Mouse (Mus musculus) hindbrain, embryonic 11.5 days (tissue): ENCODE results near the gene Afm. TPM values are rescaled to one million over a fixed set of nuclear protein-coding genes. Genes with fewer than 3 reads are reported as not detected.

ENCODE experiments used
- ATAC-seq: fragments of 200-750 bp; cut with Nextera tagmentation; 2 replicates; pipeline ENCODE4 v1.8.0; 2017; ENCODE audit warnings: mild to moderate bottlenecking, moderate TSS enrichment, moderate library complexity; ENCODE audit not compliant: low FRiP score
- DNase-seq: peaks from one replicate; pipeline ENCODE4 v3.0.0-alpha.2; 2015; ENCODE audit warnings: low spot score
- H3K27ac ChIP-seq: fragments of 300-500 bp; sonication (generic); 2 replicates; pipeline ENCODE4 v1.5.1; 2014; ENCODE audit warnings: mild to moderate bottlenecking, low read depth, low read length
- H3K27me3 ChIP-seq: fragments of 300-500 bp; sonication (generic); 2 replicates; pipeline ENCODE4 v1.6.1; 2014; ENCODE audit warnings: mild to moderate bottlenecking, low read length, moderate library complexity, mixed read lengths; ENCODE audit not compliant: control insufficient read depth, insufficient read depth
- H3K36me3 ChIP-seq: fragments of 300-500 bp; sonication (generic); 2 replicates; pipeline ENCODE4 v1.6.1; 2014; ENCODE audit warnings: mild to moderate bottlenecking, low read length, moderate library complexity, mixed read lengths; ENCODE audit not compliant: control insufficient read depth, insufficient read depth
- H3K4me1 ChIP-seq: fragments of 300-500 bp; sonication (generic); replicated peaks from 2 replicates; pipeline ENCODE4 v1.6.1; 2014; ENCODE audit warnings: low read length, mixed read lengths; ENCODE audit not compliant: control insufficient read depth, insufficient read depth
- H3K4me2 ChIP-seq: fragments of 300-500 bp; sonication (generic); replicated peaks from 2 replicates; pipeline ENCODE4 v1.6.1; 2014; ENCODE audit warnings: mild to moderate bottlenecking, low read depth, low read length
- H3K4me3 ChIP-seq: fragments of 300-500 bp; sonication (generic); 2 replicates; pipeline ENCODE4 v1.5.1; 2014; ENCODE audit warnings: low read depth, low read length
- H3K9ac ChIP-seq: fragments of 300-500 bp; sonication (generic); 2 replicates; pipeline ENCODE4 v1.6.1; 2014; ENCODE audit warnings: low read depth, low read length
- H3K9me3 ChIP-seq: fragments of 300-500 bp; sonication (generic); 2 replicates; pipeline ENCODE4 v1.6.1; 2016; ENCODE audit warnings: low read length; ENCODE audit not compliant: control insufficient read depth
- WGBS: fragments of 180-500 bp; shearing (Covaris S2); extraction: QIAGEN DNeasy Blood & Tissue Kit; methylation state at CpG from one replicate; pipeline ENCODE4 v1.1.7; 2014; 5-methylcytosine and 5-hydroxymethylcytosine counted together
- polyA plus RNA-seq: library from polyadenylated mRNA; unstranded; fragments of >200 nt; fragmentation: Nextera tagmentation; extraction: Ambion mirVana; gene quantifications from 2 replicates; pipeline ENCODE4 v1.2.1, GENCODE M21; 2014

Afm gene
- polyA plus RNA-seq, 1 experiment from 2014 or later: not detected

DNA sequence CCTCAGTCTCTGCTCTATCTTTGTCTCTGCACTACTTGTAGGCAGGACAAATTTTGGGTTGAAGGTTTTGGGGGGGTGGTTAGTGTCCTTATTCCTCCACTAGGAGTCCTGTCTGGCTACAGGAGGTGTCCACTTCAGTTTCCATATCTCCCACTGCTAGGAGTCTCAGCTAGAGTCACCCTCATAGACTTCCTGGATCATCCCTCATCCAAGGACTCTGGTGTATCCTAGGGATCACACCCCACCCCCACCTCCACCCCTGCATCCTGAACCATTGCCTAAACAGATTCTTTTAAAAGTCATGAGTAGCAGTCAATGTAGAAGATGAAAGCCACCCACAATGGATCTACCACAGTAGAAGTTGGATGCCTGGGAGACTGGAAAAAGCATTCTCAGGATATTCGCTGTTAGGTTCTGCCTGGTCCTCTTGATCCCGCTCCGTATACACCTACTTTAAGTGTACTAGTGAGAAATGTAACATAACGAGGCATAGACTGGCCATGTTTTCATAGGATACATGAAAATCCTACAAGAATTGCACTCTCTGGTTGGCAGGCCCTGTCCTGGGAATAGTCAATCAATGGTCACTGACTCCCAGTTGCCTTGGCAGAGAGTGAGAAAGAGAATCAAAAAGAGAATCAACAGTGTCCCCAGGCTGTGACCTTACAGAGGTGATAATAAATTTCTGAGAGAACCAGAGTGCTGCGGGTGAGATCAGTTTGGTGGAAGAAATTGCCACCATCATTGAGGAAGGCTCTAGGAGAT lies 8.7 kb upstream of the Afm start:
- WGBS: 95% methylated on average over 5 of the region's 5 CpGs
- Histone ChIP-seq H3K36me3 (no peaks in the 10 kb centered on the region), H3K27ac (no peak overlapping the region), H3K4me3 (no peak overlapping the region), H3K9me3 (no peaks in the 10 kb centered on the region), H3K4me2 (no peak overlapping the region), H3K4me1 (no peaks in the 10 kb centered on the region), H3K9ac (no peak overlapping the region), H3K27me3 (no peaks in the 10 kb centered on the region)
- no peak for DNase-seq
- ATAC-seq: no peak

DNA sequence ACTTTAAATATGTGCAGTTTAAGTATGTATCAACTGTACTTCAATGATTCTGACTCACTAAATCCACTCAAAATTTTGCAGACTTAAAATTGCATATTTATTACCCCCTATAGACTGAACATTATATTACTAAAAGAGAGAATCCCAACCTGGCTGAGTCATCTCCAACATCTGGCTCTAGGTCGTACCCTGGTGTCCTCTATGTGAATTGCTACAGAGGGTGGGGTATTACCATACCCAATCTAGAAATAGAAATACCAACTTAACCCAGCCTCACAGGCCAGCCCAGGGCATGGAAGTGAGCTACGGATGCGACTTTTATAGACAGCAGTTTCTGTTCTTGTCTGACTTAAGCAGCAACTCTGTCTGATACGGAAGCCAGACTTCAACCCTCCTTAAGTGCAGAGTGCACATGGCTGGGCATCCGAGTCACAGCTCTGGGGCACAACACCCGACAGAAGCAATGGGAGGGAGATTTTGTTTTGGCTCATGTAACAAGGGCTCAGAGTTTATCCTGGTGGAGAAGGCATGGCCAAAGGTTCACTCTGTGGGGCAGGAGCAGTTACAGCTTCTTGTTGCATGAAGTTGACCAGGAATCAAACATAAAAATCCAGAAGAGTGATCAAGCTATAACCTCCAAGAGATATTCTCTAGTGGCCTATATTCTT lies 6.3 kb upstream of the Afm start:
- ATAC-seq: no peak
- 88% methylated on average over 6 of the region's 6 CpGs for WGBS

DNA sequence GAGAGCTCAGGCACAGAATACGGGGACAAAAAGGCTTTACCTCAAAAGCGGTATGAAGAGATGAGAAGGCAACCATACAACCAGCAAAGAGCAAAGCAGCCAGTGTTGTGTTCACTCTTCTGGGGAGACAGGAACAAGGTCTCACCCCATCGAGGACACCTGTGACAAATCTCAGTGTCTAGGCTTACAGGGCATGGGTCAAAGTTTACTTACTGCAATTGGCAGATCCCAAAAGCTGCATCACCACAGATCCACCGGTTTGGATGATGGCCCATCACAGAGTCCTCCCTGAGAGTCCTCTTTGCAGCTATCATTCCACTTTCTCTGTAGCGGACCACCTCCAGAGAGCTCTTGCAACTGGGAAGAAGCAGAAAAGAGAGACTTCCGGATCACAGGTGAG lies 3.2 kb upstream of the Afm start:
- Histone ChIP-seq H3K9me3 (no peaks in the 10 kb centered on the region), H3K36me3 (no peaks in the 10 kb centered on the region), H3K27me3 (no peaks in the 10 kb centered on the region), H3K4me2 (no peak overlapping the region), H3K27ac (no peak overlapping the region), H3K4me3 (no peak overlapping the region), H3K9ac (no peak overlapping the region), H3K4me1 (no peaks in the 10 kb centered on the region)
- ATAC-seq (no peak), DNase-seq (no peak)
- WGBS: 88% methylated on average over 6 of the region's 6 CpGs

More for the DNA sequence above, 6.3 kb upstream of the Afm start:
- Histone ChIP-seq H3K9me3 (no peaks in the 10 kb centered on the region), H3K4me2 (no peak overlapping the region), H3K36me3 (no peaks in the 10 kb centered on the region), H3K9ac (no peak overlapping the region), H3K27me3 (no peaks in the 10 kb centered on the region), H3K27ac (no peak overlapping the region), H3K4me3 (no peak overlapping the region), H3K4me1 (no peaks in the 10 kb centered on the region)
- no peak for DNase-seq

DNA sequence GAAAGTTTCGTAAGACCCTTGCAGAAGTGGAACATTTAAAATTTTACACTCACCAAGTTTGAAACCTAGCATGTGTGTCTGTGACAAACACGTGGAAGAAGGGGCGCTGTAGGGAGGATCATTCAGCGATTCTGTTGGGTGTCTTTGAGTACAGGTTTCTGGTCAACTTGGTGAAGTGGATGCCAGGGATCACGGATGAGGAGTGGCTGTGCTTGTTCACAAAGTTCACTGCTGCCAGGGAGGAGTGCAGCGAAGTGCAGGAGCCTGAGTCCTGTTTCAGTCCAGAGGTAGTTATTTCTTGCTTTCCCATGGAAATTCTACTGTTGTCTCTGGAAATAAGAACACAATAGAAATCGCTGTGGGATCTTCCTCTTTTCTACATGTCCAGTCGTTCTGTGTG lies 32.5 kb downstream of the Afm start:
- no peak for ATAC-seq
- DNase-seq: no peak
- H3K9ac ChIP-seq: no peak overlapping the region
- H3K4me3 ChIP-seq: no peak overlapping the region
- no peak overlapping the region for H3K27ac ChIP-seq
- 86% methylated on average over 8 of the region's 8 CpGs for WGBS
- no peak overlapping the region for H3K4me2 ChIP-seq
- H3K27me3 ChIP-seq: no peaks in the 10 kb centered on the region
- H3K9me3 ChIP-seq: no peaks in the 10 kb centered on the region
- H3K4me1 ChIP-seq: no peaks in the 10 kb centered on the region
- no peaks in the 10 kb centered on the region for H3K36me3 ChIP-seq

DNA sequence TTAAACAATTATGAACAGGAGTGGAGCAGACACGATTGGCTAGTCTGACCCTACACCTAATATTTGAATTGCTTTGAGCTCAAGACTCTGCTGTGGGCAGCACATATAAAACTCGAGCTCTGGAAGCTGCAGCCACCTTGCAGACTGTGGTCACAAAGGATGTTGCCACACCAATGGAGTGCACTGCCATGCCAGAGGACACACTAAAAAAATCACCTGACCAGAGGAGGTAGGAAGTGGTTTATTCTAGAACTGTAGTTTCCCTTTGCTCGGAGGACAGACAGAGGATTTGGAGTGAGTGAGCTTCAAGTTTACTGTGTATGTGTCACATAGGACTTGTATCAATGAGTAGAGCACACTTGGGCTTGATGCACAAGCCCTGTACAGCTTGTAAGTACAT lies 37.3 kb downstream of the Afm start:
- WGBS: 86% methylated on average over 3 of the region's 3 CpGs
- no peak for ATAC-seq
- no peak overlapping the region for H3K27ac ChIP-seq
- H3K9me3 ChIP-seq: no peaks in the 10 kb centered on the region
- no peak overlapping the region for H3K4me2 ChIP-seq
- H3K36me3 ChIP-seq: no peaks in the 10 kb centered on the region
- no peaks in the 10 kb centered on the region for H3K4me1 ChIP-seq
- no peaks in the 10 kb centered on the region for H3K27me3 ChIP-seq
- no peak overlapping the region for H3K9ac ChIP-seq
- no peak overlapping the region for H3K4me3 ChIP-seq
- DNase-seq: no peak

DNA sequence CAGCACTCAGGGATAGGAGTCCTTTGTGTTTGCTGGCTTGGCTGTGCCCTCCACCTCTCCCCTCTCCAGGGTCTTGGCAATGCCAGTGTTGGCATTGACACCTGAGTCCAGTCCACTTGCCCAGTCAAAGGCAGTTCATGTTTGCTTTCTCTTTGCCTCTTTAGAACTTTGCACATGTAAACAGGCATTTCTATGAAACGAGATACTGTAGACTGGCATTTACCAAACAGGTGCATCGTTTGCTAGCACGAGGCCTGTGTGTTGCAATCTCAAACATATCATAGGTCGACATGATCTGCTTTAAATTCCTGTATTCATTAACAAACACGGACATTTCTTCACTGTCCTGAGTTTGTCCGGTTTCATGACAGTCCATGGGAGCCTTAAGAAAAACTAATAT lies 42.0 kb downstream of the Afm start, which contains the start of gene 5830473C10Rik:
TSS of gene 5830473C10Rik (plus strand) at position 365 of the 400 bp plus-strand sequence.
- H3K27ac ChIP-seq: no peak within 1 kb of the TSS
- DNase-seq (no peak), ATAC-seq (no peak)
- H3K9me3 ChIP-seq: no peaks in the 10 kb centered on the region
- no peak within 1 kb of the TSS for H3K9ac ChIP-seq
- no peaks in the 10 kb centered on the region for H3K27me3 ChIP-seq
- 89% methylated on average over 6 of the region's 6 CpGs for WGBS
- no peaks in the 10 kb centered on the region for H3K36me3 ChIP-seq
- H3K4me1 ChIP-seq: no peaks in the 10 kb centered on the region
- no peak within 1 kb of the TSS for H3K4me3 ChIP-seq
- H3K4me2 ChIP-seq: no peak within 1 kb of the TSS

DNA sequence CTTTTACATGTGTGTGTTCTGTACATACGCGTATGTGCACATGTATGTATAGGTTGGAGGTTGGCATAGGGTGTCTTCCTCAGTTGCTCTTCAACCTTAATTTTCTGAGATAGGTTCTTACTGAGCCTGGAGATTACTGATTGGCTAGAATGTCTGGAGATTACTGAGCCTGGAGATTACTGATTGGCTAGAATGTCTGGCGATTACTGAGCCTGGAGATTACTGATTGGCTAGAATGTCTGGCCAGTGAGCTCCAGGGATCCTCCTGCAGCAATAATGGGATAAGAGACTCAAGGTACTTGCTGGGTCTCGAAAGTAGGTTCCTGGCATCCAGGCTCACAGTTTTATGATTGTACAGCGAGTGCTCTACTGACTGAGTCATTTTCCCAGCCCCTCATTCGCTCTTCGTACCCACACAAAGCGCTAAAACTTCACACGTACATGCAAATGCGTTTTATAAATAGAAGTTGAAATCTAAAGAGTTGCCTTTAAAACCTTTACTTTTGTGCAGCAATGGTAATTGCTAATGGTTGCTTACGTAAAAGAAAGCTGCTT lies 43.1 kb downstream of the Afm start:
- Histone ChIP-seq H3K4me2 (no peak overlapping the region), H3K27me3 (no peaks in the 10 kb centered on the region), H3K27ac (no peak overlapping the region), H3K4me1 (no peaks in the 10 kb centered on the region), H3K36me3 (no peaks in the 10 kb centered on the region), H3K4me3 (no peak overlapping the region), H3K9me3 (no peaks in the 10 kb centered on the region), H3K9ac (no peak overlapping the region)
- whole genome bisulfite sequencing: 95% methylated on average over 11 of the region's 11 CpGs
- DNase-seq: no peak
- ATAC-seq: no peak

DNA sequence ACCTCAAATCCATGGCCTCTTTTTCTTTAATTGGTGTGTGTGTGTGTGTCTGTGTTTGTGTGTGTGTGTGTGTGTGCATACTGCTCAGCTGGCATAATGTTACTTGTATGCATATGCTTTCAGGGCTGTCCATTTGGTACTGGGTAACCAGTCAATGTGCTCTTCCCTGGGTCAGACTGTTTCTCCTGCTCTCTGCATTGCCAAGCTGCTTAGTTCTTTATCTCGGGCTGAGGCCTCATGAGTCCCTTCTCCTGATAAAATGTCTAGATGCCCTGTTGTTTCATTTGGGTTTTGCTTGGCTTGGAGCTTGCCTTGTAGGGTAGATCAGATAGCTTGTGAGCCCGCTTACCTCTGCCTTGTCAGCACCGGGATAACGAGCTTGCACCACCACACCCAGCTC lies 44.1 kb downstream of the Afm start:
- Histone ChIP-seq H3K9ac (no peak overlapping the region), H3K27me3 (no peaks in the 10 kb centered on the region), H3K27ac (no peak overlapping the region), H3K4me2 (no peak overlapping the region), H3K36me3 (no peaks in the 10 kb centered on the region), H3K4me3 (no peak overlapping the region), H3K9me3 (no peaks in the 10 kb centered on the region), H3K4me1 (no peaks in the 10 kb centered on the region)
- DNase-seq: no peak
- no peak for ATAC-seq
- WGBS: 90% methylated on average over 4 of the region's 4 CpGs

DNA sequence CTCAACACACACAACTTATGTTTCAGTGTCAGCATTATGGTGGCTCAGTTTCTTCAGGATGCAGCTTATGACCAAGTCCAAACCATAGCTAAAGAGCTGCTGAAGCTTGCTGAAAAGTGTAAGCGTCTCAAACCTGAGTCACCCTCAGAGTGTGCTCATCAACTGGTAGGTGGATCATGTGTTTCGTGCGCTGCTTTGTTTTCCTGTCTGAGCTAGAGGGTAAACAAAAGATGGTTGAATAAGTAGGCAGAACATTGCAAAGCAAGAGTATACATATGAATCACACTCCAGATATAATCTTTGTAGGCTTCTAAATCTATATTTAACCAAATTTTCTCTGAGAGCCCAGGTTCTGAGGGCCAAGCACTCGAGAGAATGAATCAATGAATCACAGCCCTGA lies 45.4 kb downstream of the Afm start:
- Histone ChIP-seq H3K9ac (no peak overlapping the region), H3K27ac (no peak overlapping the region), H3K4me3 (no peak overlapping the region), H3K36me3 (no peaks in the 10 kb centered on the region), H3K4me1 (no peaks in the 10 kb centered on the region), H3K4me2 (no peak overlapping the region), H3K27me3 (no peaks in the 10 kb centered on the region), H3K9me3 (no peaks in the 10 kb centered on the region)
- 91% methylated on average over 4 of the region's 4 CpGs for WGBS
- DNase-seq (no peak), ATAC-seq (no peak)
